Mouse (Mus musculus): ENCODE data around the gene Tmem200a.

DNA sequence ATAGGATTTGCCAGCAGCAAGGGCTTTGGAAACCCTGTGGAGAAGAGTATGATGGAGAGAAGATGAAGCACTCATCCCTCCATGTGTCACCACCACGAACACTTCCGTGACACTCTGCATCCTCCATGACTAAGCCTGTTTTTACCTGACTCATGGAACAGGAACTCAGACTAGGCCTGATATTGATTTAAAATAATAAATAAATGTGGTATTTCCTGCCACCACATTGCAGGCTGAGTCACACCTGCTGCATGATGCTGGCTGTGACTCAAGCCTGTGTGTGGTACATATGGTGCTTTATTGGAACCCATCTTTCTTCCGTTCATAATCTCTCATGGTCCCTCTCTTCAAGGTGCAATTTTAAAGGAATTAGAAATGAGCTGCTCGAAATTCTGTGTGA is 35.6 kb upstream of the Tmem200a start:
- TF ChIP-seq CTCF (IDR thresholded peaks at IDR 0.05; ENCODE audit: insufficient read depth, low read length) (no peak), POLR2A (IDR thresholded peaks at IDR 0.05; ENCODE audit: borderline replicate concordance, extremely low read depth, low read depth, low read length) (no peak)

All from lung, adult 2 months (tissue).